Mouse (Mus musculus) C2C12 (cell line): Measurements from ENCODE around the gene Ryr3. TPM values are rescaled to one million over a fixed set of nuclear protein-coding genes. Genes with fewer than 3 reads are reported as not detected.

Source experiments
- H3K27me3 ChIP-seq: one replicate; pipeline ENCODE4 v1.6.1; 2011; ENCODE audit not compliant: control insufficient read depth, insufficient read depth, insufficient read length
- H3K36me3 ChIP-seq: one replicate; pipeline ENCODE4 v1.6.1; 2011; ENCODE audit not compliant: control insufficient read depth, insufficient read depth
- H3K4me3 ChIP-seq: one replicate; pipeline ENCODE4 v1.5.1; 2011; ENCODE audit warnings: mild to moderate bottlenecking, control low read depth; ENCODE audit not compliant: poor library complexity, insufficient read depth, severe bottlenecking
- H3K79me2 ChIP-seq: one replicate; pipeline ENCODE4 v1.6.1; 2011; ENCODE audit not compliant: control insufficient read depth, insufficient read depth
- H3K79me3 ChIP-seq: one replicate; pipeline ENCODE4 v1.6.1; 2011; ENCODE audit warnings: low read depth, control low read depth
- H3ac ChIP-seq: one replicate; pipeline ENCODE3; 2011; ENCODE audit warnings: low read depth; ENCODE audit not compliant: control insufficient read depth, insufficient read length
- CEBPB ChIP-seq: IDR thresholded peaks from one replicate; pipeline ENCODE4 v1.6.1; 2011; ENCODE audit warnings: low read depth, mild to moderate bottlenecking, control low read depth, moderate library complexity
- CTCF ChIP-seq: IDR thresholded peaks from one replicate; pipeline ENCODE4 v1.5.1; 2011; ENCODE audit not compliant: control insufficient read depth, insufficient read depth, insufficient read length
- FOSL1 ChIP-seq: IDR thresholded peaks from one replicate; pipeline ENCODE4 v1.8.0; 2011; ENCODE audit warnings: mild to moderate bottlenecking, low read length; ENCODE audit not compliant: poor library complexity, insufficient read depth, severe bottlenecking
- MAX ChIP-seq: IDR thresholded peaks from one replicate; pipeline ENCODE4 v1.6.1; 2011; ENCODE audit warnings: mild to moderate bottlenecking, control low read depth
- MYOD1 ChIP-seq: IDR thresholded peaks from one replicate; pipeline ENCODE4 v1.6.1; 2011; ENCODE audit warnings: low read depth; ENCODE audit not compliant: control insufficient read depth, insufficient read length
- MYOG ChIP-seq: IDR thresholded peaks from one replicate; pipeline ENCODE4 v1.6.1; 2011; ENCODE audit not compliant: control insufficient read depth, insufficient read length; ENCODE audit errors: extremely low read depth
- USF1 ChIP-seq: IDR thresholded peaks from one replicate; pipeline ENCODE4 v1.6.1; 2011; ENCODE audit warnings: low read depth, mild to moderate bottlenecking, control low read depth, moderate library complexity
- polyA plus RNA-seq: library from polyadenylated mRNA; unstranded; fragments of >200 nt; fragmentation: generic; extraction: Trizol; gene quantifications from one replicate; pipeline ENCODE4 v1.2.1, GENCODE M21; 2012; ENCODE audit warnings: missing spikeins

The Ryr3 gene
- polyA plus RNA-seq, 1 experiment: 1.6 TPM

DNA sequence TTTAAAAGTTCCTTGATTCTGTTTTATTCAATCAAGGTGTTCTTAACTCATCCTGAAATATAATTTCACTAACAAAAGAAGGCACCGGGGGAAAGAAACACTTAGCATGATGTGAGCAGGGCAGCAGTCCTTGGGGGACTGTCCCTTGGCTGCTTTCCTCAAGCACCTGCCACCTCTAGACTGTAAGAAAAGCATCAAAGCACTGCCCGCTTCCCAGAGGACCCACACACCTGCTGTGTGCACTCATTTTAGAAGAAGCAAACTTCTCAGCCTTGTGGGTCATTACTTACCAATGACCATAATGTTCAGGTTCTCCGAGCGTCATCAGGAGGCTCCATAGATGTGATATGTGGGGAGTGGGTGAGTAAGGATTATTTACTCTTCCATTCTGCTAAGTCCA lies 307.8 kb downstream of the Ryr3 start:
- Histone ChIP-seq H3K79me2 (no peaks in the 10 kb centered on the region), H3K36me3 (no peaks in the 10 kb centered on the region)

DNA sequence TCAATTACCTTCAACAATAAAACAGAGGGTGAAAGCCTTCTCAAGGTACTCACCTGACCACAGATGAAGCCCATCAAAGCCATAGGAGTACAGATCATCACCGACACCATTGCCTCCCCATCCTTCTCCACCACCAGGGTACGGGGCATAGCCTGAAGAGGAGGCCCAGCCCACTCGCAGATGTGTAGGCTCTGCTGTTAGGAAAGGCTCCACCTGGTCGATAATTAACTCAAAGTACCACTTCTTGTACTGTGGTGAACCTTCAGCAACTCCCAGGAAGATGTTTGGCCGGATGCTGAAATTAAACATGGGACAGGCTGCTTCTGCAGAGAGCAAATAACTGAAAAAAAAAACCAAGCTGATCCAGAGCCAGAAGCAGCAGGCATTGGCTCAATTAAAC lies 316.1 kb downstream of the Ryr3 start:
- no peaks in the 10 kb centered on the region for H3K79me2 ChIP-seq
- H3K79me3 ChIP-seq: no peaks in the 10 kb centered on the region
- TF ChIP-seq MYOG: no peak
- no peak for TF ChIP-seq MAX
- TF ChIP-seq FOSL1: no peak
- TF ChIP-seq CEBPB: no peak
- no peak for TF ChIP-seq USF1
- TF ChIP-seq MYOD1: no peak
- no peak for TF ChIP-seq CTCF
- H3K36me3 ChIP-seq: no peaks in the 10 kb centered on the region
- H3ac ChIP-seq: no peak overlapping the region
- no peak overlapping the region for H3K4me3 ChIP-seq
- no peaks in the 10 kb centered on the region for H3K27me3 ChIP-seq

More for the DNA sequence above, 307.8 kb downstream of the Ryr3 start:
- Histone ChIP-seq H3K79me3 (no peaks in the 10 kb centered on the region), H3ac (no peak overlapping the region), H3K4me3 (no peak overlapping the region), H3K27me3 (no peaks in the 10 kb centered on the region)
- TF ChIP-seq MYOD1: no peak
- TF ChIP-seq MYOG: no peak
- no peak for TF ChIP-seq CTCF
- TF ChIP-seq MAX: no peak
- no peak for TF ChIP-seq USF1
- TF ChIP-seq CEBPB: no peak
- no peak for TF ChIP-seq FOSL1

DNA sequence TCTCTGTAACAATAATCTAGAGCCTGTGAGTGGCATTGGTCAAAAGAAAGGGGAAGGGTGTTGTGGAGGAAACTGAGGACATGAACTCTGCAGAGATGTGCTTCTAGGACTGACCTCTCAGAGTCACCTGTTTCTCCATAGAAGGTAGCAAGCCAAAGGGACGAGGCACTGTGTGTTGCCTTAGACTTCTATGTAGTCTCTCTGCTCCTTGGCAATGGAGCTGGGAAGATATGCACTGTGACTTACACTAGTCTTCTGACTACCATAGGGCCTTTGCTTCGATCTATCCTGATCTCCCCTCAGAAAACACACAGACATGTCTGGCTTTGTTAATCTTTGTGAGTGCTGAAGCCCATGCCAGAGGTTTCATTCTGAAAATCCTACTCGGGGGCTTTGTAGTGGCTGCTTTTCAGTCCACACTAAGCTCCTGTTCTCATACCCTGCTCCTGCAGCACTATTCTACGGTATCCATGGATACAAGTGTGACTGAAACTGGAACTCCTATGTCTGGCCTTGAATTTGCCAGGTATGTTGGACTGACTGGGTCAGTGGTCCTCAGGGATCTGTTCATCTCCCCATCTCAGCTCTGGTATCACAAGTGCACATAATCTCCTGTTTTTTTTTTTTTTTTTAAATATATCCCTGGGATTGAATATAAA lies 332.3 kb downstream of the Ryr3 start:
- no peak for TF ChIP-seq CEBPB
- TF ChIP-seq USF1: no peak
- TF ChIP-seq MYOG: no peak
- TF ChIP-seq CTCF: no peak
- TF ChIP-seq MAX: no peak
- TF ChIP-seq MYOD1: no peak
- TF ChIP-seq FOSL1: no peak
- no peaks in the 10 kb centered on the region for H3K27me3 ChIP-seq

DNA sequence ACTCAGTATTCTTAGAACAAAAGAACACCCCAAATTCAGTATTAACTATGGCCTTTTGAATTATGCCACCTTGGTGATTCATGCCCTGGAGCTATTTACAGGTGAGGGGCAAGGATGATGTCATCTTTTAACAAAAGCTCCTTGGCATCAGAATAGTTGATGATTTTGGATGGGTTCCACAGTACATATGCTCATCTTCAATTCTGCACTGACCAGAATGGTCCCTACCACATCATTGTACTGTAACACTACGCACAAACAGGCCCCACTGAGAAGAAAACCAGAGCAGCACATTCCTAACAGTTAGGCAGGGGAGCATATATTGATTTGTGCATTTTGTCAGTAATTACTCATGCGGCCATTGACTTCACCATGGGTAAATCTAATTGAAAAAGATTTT lies 335.1 kb downstream of the Ryr3 start:
- no peaks in the 10 kb centered on the region for H3K36me3 ChIP-seq
- H3K4me3 ChIP-seq: no peak overlapping the region
- TF ChIP-seq MYOD1: no peak
- H3K27me3 ChIP-seq: no peaks in the 10 kb centered on the region
- H3K79me2 ChIP-seq: no peaks in the 10 kb centered on the region
- no peaks in the 10 kb centered on the region for H3K79me3 ChIP-seq
- H3ac ChIP-seq: no peak overlapping the region

More for the DNA sequence above, 332.3 kb downstream of the Ryr3 start:
- Histone ChIP-seq H3K79me2 (no peaks in the 10 kb centered on the region), H3K36me3 (no peaks in the 10 kb centered on the region), H3ac (no peak overlapping the region), H3K4me3 (no peak overlapping the region), H3K79me3 (no peaks in the 10 kb centered on the region)

DNA sequence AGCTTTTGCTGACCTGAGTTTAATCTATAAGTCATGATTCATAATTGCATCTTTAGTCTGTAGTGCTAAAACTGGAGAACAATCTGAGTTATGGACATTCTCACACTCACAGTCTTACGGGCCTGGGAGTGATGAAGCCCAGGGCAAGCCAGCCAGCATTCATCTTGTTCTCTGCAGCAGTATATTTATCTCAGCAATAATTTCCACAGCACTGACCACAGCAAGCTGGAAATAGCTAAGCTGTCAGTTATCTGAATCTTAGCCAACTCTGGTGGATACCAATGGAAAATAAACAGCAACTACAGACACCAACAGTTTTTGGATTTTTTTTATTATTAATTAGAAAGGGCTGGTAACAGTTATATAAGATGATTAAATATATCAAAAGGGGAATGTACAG lies 335.5 kb downstream of the Ryr3 start:
- Histone ChIP-seq H3K79me2 (no peaks in the 10 kb centered on the region), H3K27me3 (no peaks in the 10 kb centered on the region), H3K4me3 (no peak overlapping the region), H3ac (no peak overlapping the region), H3K79me3 (no peaks in the 10 kb centered on the region), H3K36me3 (no peaks in the 10 kb centered on the region)
- TF ChIP-seq USF1 (no peak), CEBPB (no peak), CTCF (no peak), MYOD1 (no peak), MYOG (no peak), MAX (no peak), FOSL1 (no peak)

DNA sequence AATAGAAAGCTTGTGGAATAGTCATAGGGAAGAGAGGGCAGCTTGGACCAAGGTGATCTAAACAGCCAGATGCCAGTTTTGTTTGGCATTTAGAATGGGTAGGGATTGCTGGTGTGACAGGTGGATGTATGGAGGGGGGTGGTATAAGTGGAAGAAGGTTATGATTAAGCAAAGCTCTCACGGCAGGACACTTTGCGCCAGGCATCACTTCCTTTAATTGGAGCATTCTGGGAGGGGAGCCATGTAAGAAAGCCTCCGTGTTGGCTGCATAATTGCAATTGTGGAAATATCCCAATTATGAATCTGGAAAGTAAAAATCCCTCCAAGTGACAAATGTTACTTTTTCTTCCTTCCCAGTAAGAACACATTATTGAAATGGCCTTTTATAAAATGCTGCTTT lies 339.5 kb downstream of the Ryr3 start:
- no peak overlapping the region for H3ac ChIP-seq
- H3K4me3 ChIP-seq: no peak overlapping the region
- H3K79me3 ChIP-seq: no peaks in the 10 kb centered on the region
- TF ChIP-seq CTCF (no peak), USF1 (no peak), MYOD1 (no peak), CEBPB (no peak), MYOG (no peak), FOSL1 (no peak)
- no peaks in the 10 kb centered on the region for H3K36me3 ChIP-seq
- H3K79me2 ChIP-seq: no peaks in the 10 kb centered on the region
- H3K27me3 ChIP-seq: no peaks in the 10 kb centered on the region
